Mouse (Mus musculus) testis, adult 2 months (tissue): ENCODE data around the gene Aqp9. TPM values are rescaled to one million over a fixed set of nuclear protein-coding genes. Genes with fewer than 3 reads are reported as not detected.
"Not testable (repeated sequence)": the region's sequence is repeated elsewhere in the genome, so short reads cannot be mapped to it uniquely, and the experiment has no call there.

Source experiments
- H3K27ac ChIP-seq: fragments of 200-500 bp; 2 replicates; pipeline ENCODE4 v1.5.1; 2012; ENCODE audit warnings: low read depth, low read length; ENCODE audit not compliant: control insufficient read depth, insufficient read depth
- H3K27me3 ChIP-seq: fragments of 200-500 bp; 2 replicates; pipeline ENCODE4 v1.6.1; 2012; ENCODE audit warnings: mild to moderate bottlenecking, low read length, moderate library complexity; ENCODE audit not compliant: control insufficient read depth, insufficient read depth
- H3K36me3 ChIP-seq: fragments of 200-500 bp; 2 replicates; pipeline ENCODE4 v1.6.1; 2012; ENCODE audit warnings: mild to moderate bottlenecking, low read length; ENCODE audit not compliant: control insufficient read depth, insufficient read depth
- H3K4me1 ChIP-seq: fragments of 200-500 bp; 2 replicates; pipeline ENCODE4 v1.6.1; 2012; ENCODE audit warnings: low read length; ENCODE audit not compliant: control insufficient read depth, insufficient read depth
- H3K4me3 ChIP-seq: fragments of 200-500 bp; 2 replicates; pipeline ENCODE4 v1.5.1; 2012; ENCODE audit warnings: low read depth, mild to moderate bottlenecking, low read length, moderate library complexity, mixed read lengths; ENCODE audit not compliant: control insufficient read depth
- CTCF ChIP-seq: fragments of 200-500 bp; IDR thresholded peaks from 2 replicates; pipeline ENCODE4 v1.5.1; 2012; ENCODE audit warnings: low read depth, mild to moderate bottlenecking, inconsistent platforms, low read length, moderate library complexity; ENCODE audit not compliant: control insufficient read depth, insufficient read depth, insufficient replicate concordance
- POLR2A ChIP-seq: fragments of 200-500 bp; IDR thresholded peaks from 2 replicates; pipeline ENCODE4 v1.6.1; 2012; ENCODE audit warnings: low read depth, mild to moderate bottlenecking, inconsistent platforms, low read length, moderate library complexity; ENCODE audit not compliant: control insufficient read depth
- polyA plus RNA-seq: library from polyadenylated mRNA; depleted of rRNA; stranded (reverse); fragments of >200 nt; gene quantifications from 2 replicates; pipeline ENCODE4 v1.2.3, GENCODE M21; 2012

Gene Aqp9
- polyA plus RNA-seq, 1 experiment: 35.1 TPM

GRCm38 (mm10) chr9:71135073-71135472 is 33.4 kb downstream of the Aqp9 start:
- H3K4me1 ChIP-seq: no peaks in the 10 kb centered on the region
- H3K27me3 ChIP-seq: no peaks in the 10 kb centered on the region
- H3K27ac ChIP-seq: no peak overlapping the region
- no peaks in the 10 kb centered on the region; the same call in none of the 2 replicates for H3K36me3 ChIP-seq
- no peak for TF ChIP-seq CTCF
- no peak overlapping the region for H3K4me3 ChIP-seq

- H3K4me1 ChIP-seq: no peaks in the 10 kb centered on the region
- TF ChIP-seq CTCF: no peak
- no peak for TF ChIP-seq POLR2A
- H3K4me3 ChIP-seq: no peak overlapping the region
- H3K36me3 ChIP-seq: no peaks in the 10 kb centered on the region; the same call in none of the 2 replicates
- no peaks in the 10 kb centered on the region for H3K27me3 ChIP-seq
- no peak overlapping the region for H3K27ac ChIP-seq
Observed at GRCm38 (mm10) chr9:71133190-71133589, 35.3 kb downstream of the Aqp9 start.

GRCm38 (mm10) chr9:71131822-71132221 is 36.7 kb downstream of the Aqp9 start:
- Histone ChIP-seq H3K27ac (no peak overlapping the region), H3K27me3 (no peaks in the 10 kb centered on the region)
- TF ChIP-seq CTCF (no peak), POLR2A (no peak)

GRCm38 (mm10) chr9:71128911-71129310 is 39.6 kb downstream of the Aqp9 start:
- H3K27me3 ChIP-seq: no peaks in the 10 kb centered on the region
- H3K27ac ChIP-seq: no peak overlapping the region
- H3K4me3 ChIP-seq: no peak overlapping the region
- no peaks in the 10 kb centered on the region for H3K4me1 ChIP-seq
- TF ChIP-seq CTCF (no peak), POLR2A (no peak)
- no peaks in the 10 kb centered on the region; the same call in none of the 2 replicates for H3K36me3 ChIP-seq

More at GRCm38 (mm10) chr9:71131822-71132221, 36.7 kb downstream of the Aqp9 start:
- no peaks in the 10 kb centered on the region for H3K4me1 ChIP-seq
- no peaks in the 10 kb centered on the region; the same call in none of the 2 replicates for H3K36me3 ChIP-seq
- no peak overlapping the region for H3K4me3 ChIP-seq

- TF ChIP-seq POLR2A (no peak), CTCF (no peak)
- Histone ChIP-seq H3K36me3 (no peaks in the 10 kb centered on the region), H3K4me3 (no peak overlapping the region), H3K4me1 (no peaks in the 10 kb centered on the region), H3K27me3 (no peaks in the 10 kb centered on the region), H3K27ac (no peak overlapping the region)
Observed at GRCm38 (mm10) chr9:71126205-71126604, 42.3 kb downstream of the Aqp9 start.

- not testable (repeated sequence) for H3K27ac ChIP-seq, H3K27me3 ChIP-seq, H3K36me3 ChIP-seq, H3K4me3 ChIP-seq, H3K4me1 ChIP-seq
Observed at GRCm38 (mm10) chr9:71123095-71123494, 45.4 kb downstream of the Aqp9 start.

- Histone ChIP-seq H3K27me3 (no peaks in the 10 kb centered on the region), H3K36me3 (no peaks in the 10 kb centered on the region), H3K4me1 (no peaks in the 10 kb centered on the region), H3K4me3 (no peak overlapping the region), H3K27ac (no peak overlapping the region)
- TF ChIP-seq CTCF: no peak
- TF ChIP-seq POLR2A: no peak
Observed at GRCm38 (mm10) chr9:71120924-71121323, 47.6 kb downstream of the Aqp9 start.

GRCm38 (mm10) chr9:71113166-71113565 is 55.3 kb downstream of the Aqp9 start:
- Histone ChIP-seq H3K27ac (no peak overlapping the region), H3K27me3 (no peaks in the 10 kb centered on the region), H3K4me1 (no peaks in the 10 kb centered on the region), H3K4me3 (no peak overlapping the region), H3K36me3 (no peaks in the 10 kb centered on the region)
- TF ChIP-seq POLR2A (no peak), CTCF (no peak)
